Mouse (Mus musculus) stomach, adult 2 months (tissue): ENCODE measurements around the gene Sec14l5. TPM values are rescaled to one million over a fixed set of nuclear protein-coding genes. Genes with fewer than 3 reads are reported as not detected.

Experiments
- polyA plus RNA-seq: library from polyadenylated mRNA; depleted of rRNA; stranded (reverse); fragments of >200 nt; gene quantifications from 2 replicates; pipeline ENCODE4 v1.2.3, GENCODE M21; 2012; rRNA removed

The Sec14l5 gene
- polyA plus RNA-seq = 0.20 and 0.35 TPM in 2 replicates

DNA sequence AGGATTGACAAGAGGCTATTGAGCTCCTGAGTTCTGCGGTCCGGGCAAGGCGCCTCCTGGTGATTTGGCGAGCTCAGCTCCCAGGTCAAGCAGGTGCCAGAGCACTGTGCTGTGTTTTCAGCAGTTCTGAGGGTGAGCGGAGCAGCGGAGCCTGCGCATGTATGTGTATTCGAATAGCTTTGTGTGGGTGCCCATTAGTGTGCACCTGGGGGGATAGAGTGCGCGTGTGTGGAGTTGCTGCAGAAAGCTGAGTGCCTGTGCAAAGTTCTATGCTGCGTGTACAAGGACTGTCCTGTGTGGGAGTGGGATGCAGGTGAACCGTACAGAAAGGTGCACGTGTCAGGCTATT, at the start of gene Sec14l5:
Gene Sec14l5, plus strand, starts transcription at position 73 of the 349 bp plus-strand sequence.

DNA sequence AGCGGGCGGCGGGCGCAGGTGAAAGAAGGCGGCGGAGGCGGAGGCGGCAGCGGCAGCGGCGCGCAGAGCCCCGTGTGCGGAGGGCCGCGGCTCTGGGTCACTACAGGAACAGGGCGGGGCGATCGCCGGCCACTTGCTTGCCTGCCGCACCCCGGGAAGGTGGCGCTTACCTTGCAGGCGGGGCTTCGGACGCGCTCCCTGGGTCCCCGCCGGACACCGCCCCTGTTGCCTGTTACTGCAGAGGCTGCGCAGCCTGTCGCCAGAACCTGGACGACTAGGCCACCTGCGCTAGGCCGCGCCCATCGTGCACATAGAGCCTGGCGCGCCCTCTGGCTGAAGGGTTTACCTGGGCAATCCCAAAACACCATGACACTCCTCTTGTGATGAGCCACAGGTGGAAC, 14.5 kb upstream of the Sec14l5 start, which contains the start of gene Ppl:
Gene Ppl, minus strand, starts transcription at position 21 of the 401 bp plus-strand sequence.

DNA sequence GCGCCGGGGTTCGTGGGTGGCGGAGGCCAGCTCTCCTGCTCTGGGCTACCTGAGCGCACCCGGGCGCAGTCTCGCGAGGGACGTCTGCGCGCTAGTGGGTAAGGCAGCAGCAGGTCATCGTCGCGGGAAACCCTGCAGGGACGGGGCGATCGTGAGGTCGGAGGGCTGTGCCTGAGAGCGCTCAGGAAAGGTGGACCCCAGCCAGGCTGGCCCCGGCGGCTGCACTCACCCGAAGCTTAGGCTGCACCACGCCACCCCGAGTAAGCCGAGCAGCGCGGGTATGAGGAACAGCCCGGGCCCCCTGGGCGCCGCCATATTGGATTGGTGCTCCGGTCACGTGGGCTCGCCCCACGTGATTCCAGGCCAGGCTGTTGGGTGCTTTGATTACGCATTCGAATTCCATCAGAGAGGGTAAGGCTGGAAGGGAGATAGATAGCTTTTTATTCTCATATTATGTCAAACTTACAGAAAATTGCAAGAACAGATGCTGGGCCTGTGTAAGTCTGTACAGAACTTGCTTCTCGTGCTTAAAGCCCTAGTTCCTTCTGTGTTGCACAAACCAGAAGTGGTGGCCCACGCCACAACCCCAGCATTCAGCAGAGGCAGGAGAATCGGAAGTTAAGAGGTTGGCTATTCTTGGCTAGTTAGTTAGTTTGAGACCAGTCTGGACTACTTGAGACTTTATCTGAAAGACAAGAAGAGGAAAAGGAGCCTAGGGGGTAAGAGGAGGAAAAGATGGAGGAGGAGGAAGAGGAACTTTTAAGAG, 56.9 kb downstream of the Sec14l5 start, which contains the start of gene Nagpa:
Gene Nagpa, minus strand, starts transcription at position 345 of the 766 bp plus-strand sequence.

GRCm38 (mm10) chr16:5222140-5222539, 75.2 kb downstream of the Sec14l5 start, which contains the start of gene AU021092:
TSS of gene AU021092 (minus strand) at chr16:5222299.

GRCm38 (mm10) chr16:5233418-5234313, 86.8 kb downstream of the Sec14l5 start, which contains the start of gene Alg1:
TSS of gene Alg1 (plus strand) at chr16:5233621.

Other genes starting within 250 kb of the Sec14l5 start
- 36.3 and 38.6 TPM in 2 replicates for gene Nudt16l1, start 208.3 kb upstream of the Sec14l5 start, polyA plus RNA-seq
- gene Anks3, start 182.9 kb upstream of the Sec14l5 start, polyA plus RNA-seq = 15.6 and 17.1 TPM in 2 replicates
- gene Sept12, start 149.3 kb upstream of the Sec14l5 start, polyA plus RNA-seq = 0.03 TPM in 1 of 2 replicates, not detected in the other
- 98.1 and 104 TPM in 2 replicates for gene Smim22, start 139.8 kb upstream of the Sec14l5 start, polyA plus RNA-seq
- gene Rogdi, start 133.6 kb upstream of the Sec14l5 start, polyA plus RNA-seq = 42.3 and 42.8 TPM in 2 replicates
- 21.3 and 30.1 TPM in 2 replicates for gene Glyr1, start 97.2 kb upstream of the Sec14l5 start, polyA plus RNA-seq
- gene Ubn1, start 97.1 kb upstream of the Sec14l5 start, polyA plus RNA-seq = 8.1 and 10.6 TPM in 2 replicates
- 7.8 and 7.9 TPM in 2 replicates for gene Ppl, start 14.7 kb upstream of the Sec14l5 start, polyA plus RNA-seq
- 21.5 and 29.7 TPM in 2 replicates for gene Nagpa, start 56.9 kb downstream of the Sec14l5 start, polyA plus RNA-seq
- gene AU021092, start 75.2 kb downstream of the Sec14l5 start, polyA plus RNA-seq = 7.0 and 11.1 TPM in 2 replicates
- gene Alg1, start 86.5 kb downstream of the Sec14l5 start, polyA plus RNA-seq = 30.5 and 34.3 TPM in 2 replicates
- gene Eef2kmt, start 108.9 kb downstream of the Sec14l5 start, polyA plus RNA-seq = 31.3 and 31.8 TPM in 2 replicates